Mouse (Mus musculus) neural tube, embryonic 15.5 days (tissue): ENCODE data around the gene Gm10563. TPM values are rescaled to one million over a fixed set of nuclear protein-coding genes. Genes with fewer than 3 reads are reported as not detected.
"Not testable (repeated sequence)": the region's sequence is repeated elsewhere in the genome, so short reads cannot be mapped to it uniquely, and the experiment has no call there.

Experiments used
- ATAC-seq: fragments of 200-750 bp; cut with Nextera tagmentation; 2 replicates; pipeline ENCODE4 v1.8.0; 2017; ENCODE audit warnings: mild to moderate bottlenecking, moderate TSS enrichment, moderate library complexity; ENCODE audit not compliant: low FRiP score
- H3K27ac ChIP-seq: fragments of 300-500 bp; sonication (generic); replicated peaks from 2 replicates; pipeline ENCODE4 v1.5.1; 2015; ENCODE audit warnings: mild to moderate bottlenecking, inconsistent platforms
- H3K27me3 ChIP-seq: fragments of 300-500 bp; sonication (generic); replicated peaks from 2 replicates; pipeline ENCODE4 v1.6.1; 2015; ENCODE audit warnings: inconsistent platforms
- H3K36me3 ChIP-seq: fragments of 300-500 bp; sonication (generic); 2 replicates; pipeline ENCODE4 v1.6.1; 2015; ENCODE audit warnings: inconsistent platforms
- H3K4me1 ChIP-seq: fragments of 300-500 bp; sonication (generic); 2 replicates; pipeline ENCODE4 v1.6.1; 2015; ENCODE audit warnings: inconsistent platforms
- H3K4me2 ChIP-seq: fragments of 300-500 bp; sonication (generic); 2 replicates; pipeline ENCODE4 v1.6.1; 2015; ENCODE audit warnings: inconsistent platforms, mild to moderate bottlenecking, moderate library complexity
- H3K4me3 ChIP-seq: fragments of 300-500 bp; sonication (generic); replicated peaks from 2 replicates; pipeline ENCODE4 v1.5.1; 2015; ENCODE audit warnings: mild to moderate bottlenecking, inconsistent platforms
- H3K9ac ChIP-seq: fragments of 300-500 bp; sonication (generic); replicated peaks from 2 replicates; pipeline ENCODE4 v1.6.1; 2015; ENCODE audit warnings: mild to moderate bottlenecking, inconsistent platforms
- H3K9me3 ChIP-seq: fragments of 300-500 bp; sonication (generic); replicated peaks from 2 replicates; pipeline ENCODE4 v1.6.1; 2016; ENCODE audit warnings: inconsistent platforms
- WGBS: fragments of 180-500 bp; shearing (Covaris S2); methylation state at CpG from one replicate; pipeline ENCODE4 v1.1.7; 2015; ENCODE audit warnings: mixed read lengths; 5-methylcytosine and 5-hydroxymethylcytosine counted together
- polyA plus RNA-seq: library from polyadenylated mRNA; unstranded; fragments of >200 nt; fragmentation: Nextera tagmentation; extraction: Ambion mirVana; gene quantifications from 2 replicates; pipeline ENCODE4 v1.2.1, GENCODE M21; 2015

Gene Gm10563
- polyA plus RNA-seq, 1 experiment from 2014 or later = not detected

DNA sequence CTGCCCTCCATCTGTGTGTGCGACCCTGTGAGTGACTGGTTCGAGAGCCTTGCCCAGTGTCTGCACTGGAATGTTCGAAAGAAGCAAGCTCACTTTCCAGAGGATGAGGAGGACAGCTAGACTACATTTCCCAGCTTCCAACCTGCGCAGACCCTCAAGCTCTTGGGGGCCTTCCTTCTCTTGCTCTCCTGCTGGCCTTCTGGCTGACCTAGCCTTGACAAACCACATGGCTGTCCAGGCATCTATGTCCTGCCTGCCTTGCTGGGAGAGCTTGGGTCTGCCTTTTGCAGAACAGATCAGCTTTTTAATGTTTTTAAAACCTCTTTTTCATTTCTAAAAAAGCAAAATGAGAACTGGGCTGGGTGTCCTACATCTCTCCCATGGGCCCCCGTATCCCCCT, 55.9 kb downstream of the Gm10563 start:
- Histone ChIP-seq H3K27ac (no peak overlapping the region), H3K27me3 (no peaks in the 10 kb centered on the region), H3K36me3 (peaks cover 70% of the 10 kb centered on the region), H3K4me2 (no peak overlapping the region), H3K9ac (no peak overlapping the region), H3K4me1 (no peaks in the 10 kb centered on the region), H3K4me3 (no peak overlapping the region), H3K9me3 (no peaks in the 10 kb centered on the region)
- WGBS = 90% methylated on average over 5 of the region's 5 CpGs
- ATAC-seq = no peak

GRCm38 (mm10) chr4:155582279-155582905, 62.8 kb downstream of the Gm10563 start:
- Histone ChIP-seq H3K4me2 (no peak overlapping the region), H3K27ac (no peak overlapping the region), H3K36me3 (peaks cover 72% of the 10 kb centered on the region), H3K27me3 (no peaks in the 10 kb centered on the region), H3K4me3 (no peak overlapping the region), H3K9ac (no peak overlapping the region), H3K4me1 (no peaks in the 10 kb centered on the region), H3K9me3 (no peaks in the 10 kb centered on the region)
- ATAC-seq = no peak
- WGBS = 93% methylated on average over 6 of the region's 6 CpGs

DNA sequence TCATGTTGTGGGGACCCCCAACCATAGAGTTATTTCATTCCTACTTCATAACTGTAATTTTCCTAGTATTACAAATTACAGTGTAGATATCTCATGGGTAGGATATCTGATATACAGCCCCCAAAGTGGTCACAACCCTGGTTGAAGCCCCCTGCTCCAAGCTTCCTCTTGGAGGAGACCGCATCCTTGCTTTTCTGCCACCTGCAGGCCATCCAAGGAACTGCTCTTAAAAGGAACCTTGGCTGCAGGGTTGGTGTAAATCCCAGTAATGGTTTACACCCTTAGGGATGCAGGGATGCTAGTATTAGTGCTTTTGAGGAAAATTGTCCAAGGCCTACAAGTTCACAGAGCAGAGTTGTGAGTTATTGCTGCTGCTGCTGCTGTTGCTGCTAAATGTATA, 64.8 kb downstream of the Gm10563 start:
- Histone ChIP-seq H3K4me2 (no peak overlapping the region), H3K36me3 (peaks cover 65% of the 10 kb centered on the region), H3K27ac (no peak overlapping the region), H3K9ac (no peak overlapping the region), H3K4me3 (no peak overlapping the region), H3K4me1 (no peaks in the 10 kb centered on the region), H3K9me3 (no peaks in the 10 kb centered on the region), H3K27me3 (no peaks in the 10 kb centered on the region)
- WGBS = 39% methylated on average over 1 of the region's 1 CpGs
- ATAC-seq = no peak

GRCm38 (mm10) chr4:155578336-155579125, 66.7 kb downstream of the Gm10563 start:
- H3K4me1 ChIP-seq = no peaks in the 10 kb centered on the region
- WGBS = 91% methylated on average over 7 of the region's 7 CpGs
- no peak overlapping the region for H3K4me2 ChIP-seq
- H3K27me3 ChIP-seq = no peaks in the 10 kb centered on the region
- H3K9me3 ChIP-seq = no peaks in the 10 kb centered on the region
- no peak overlapping the region for H3K9ac ChIP-seq
- peaks cover 47% of the 10 kb centered on the region for H3K36me3 ChIP-seq
- ATAC-seq = no peak
- no peak overlapping the region for H3K4me3 ChIP-seq
- H3K27ac ChIP-seq = no peak overlapping the region

- ATAC-seq = no peak
- Histone ChIP-seq H3K27ac (no peak overlapping the region), H3K4me3 (no peak overlapping the region), H3K9ac (no peak overlapping the region), H3K4me1 (no peaks in the 10 kb centered on the region), H3K36me3 (peaks cover 41% of the 10 kb centered on the region), H3K9me3 (no peaks in the 10 kb centered on the region), H3K4me2 (no peak overlapping the region), H3K27me3 (no peaks in the 10 kb centered on the region)
- 82% methylated on average over 5 of the region's 5 CpGs for WGBS
Observed at GRCm38 (mm10) chr4:155577741-155578140, 67.5 kb downstream of the Gm10563 start.

- Histone ChIP-seq H3K4me3 (no peak overlapping the region), H3K27me3 (no peaks in the 10 kb centered on the region), H3K4me1 (no peaks in the 10 kb centered on the region), H3K36me3 (peaks cover 35% of the 10 kb centered on the region), H3K9me3 (no peaks in the 10 kb centered on the region), H3K27ac (no peak overlapping the region), H3K4me2 (no peak overlapping the region), H3K9ac (no peak overlapping the region)
- WGBS = 99% methylated on average over 9 of the region's 9 CpGs
- ATAC-seq = no peak
Observed at GRCm38 (mm10) chr4:155577132-155577531, 68.1 kb downstream of the Gm10563 start.

- no peaks in the 10 kb centered on the region for H3K9me3 ChIP-seq
- no peak for ATAC-seq
Observed at GRCm38 (mm10) chr4:155575521-155575920, 69.7 kb downstream of the Gm10563 start.

DNA sequence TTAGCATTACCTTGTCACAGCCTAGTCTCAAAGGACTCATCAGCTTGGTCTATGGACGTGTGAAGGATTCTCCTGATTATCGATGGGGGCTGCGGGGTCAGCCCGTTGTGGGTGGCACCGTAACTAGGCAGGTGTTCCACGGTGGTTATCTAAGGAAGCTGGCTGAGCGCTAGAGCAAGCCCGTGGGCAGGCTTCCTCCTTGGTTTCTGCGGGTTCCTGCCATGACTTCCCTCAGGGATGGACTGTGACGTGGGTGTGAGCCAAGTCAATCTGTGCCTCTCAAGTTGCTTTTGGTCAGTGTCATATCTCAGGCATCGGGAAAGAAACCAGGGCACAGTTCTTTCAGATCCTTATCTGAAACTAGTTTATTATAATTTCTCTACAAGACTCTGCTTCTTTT, 70.3 kb downstream of the Gm10563 start:
- no peak overlapping the region for H3K27ac ChIP-seq
- WGBS = 88% methylated on average over 11 of the region's 11 CpGs
- no peaks in the 10 kb centered on the region for H3K9me3 ChIP-seq
- no peak overlapping the region for H3K9ac ChIP-seq
- no peaks in the 10 kb centered on the region for H3K4me1 ChIP-seq
- no peak overlapping the region for H3K4me2 ChIP-seq
- no peaks in the 10 kb centered on the region for H3K27me3 ChIP-seq
- H3K4me3 ChIP-seq = no peak overlapping the region
- ATAC-seq = no peak
- H3K36me3 ChIP-seq = peaks cover 35% of the 10 kb centered on the region

More at GRCm38 (mm10) chr4:155575521-155575920, 69.7 kb downstream of the Gm10563 start:
- Histone ChIP-seq H3K27ac (no peak overlapping the region), H3K4me3 (no peak overlapping the region), H3K9ac (no peak overlapping the region), H3K36me3 (peaks cover 35% of the 10 kb centered on the region), H3K27me3 (no peaks in the 10 kb centered on the region), H3K4me2 (no peak overlapping the region), H3K4me1 (no peaks in the 10 kb centered on the region)
- 90% methylated on average over 8 of the region's 8 CpGs for WGBS

GRCm38 (mm10) chr4:155573876-155574275, 71.3 kb downstream of the Gm10563 start:
- WGBS = 98% methylated on average over 9 of the region's 9 CpGs
- Histone ChIP-seq H3K9me3 (no peaks in the 10 kb centered on the region), H3K27ac (no peak overlapping the region), H3K4me3 (no peak overlapping the region), H3K36me3 (peaks cover 28% of the 10 kb centered on the region), H3K9ac (no peak overlapping the region), H3K27me3 (no peaks in the 10 kb centered on the region), H3K4me2 (no peak overlapping the region), H3K4me1 (no peaks in the 10 kb centered on the region)
- no peak for ATAC-seq

GRCm38 (mm10) chr4:155573155-155573554, 72.1 kb downstream of the Gm10563 start:
- 93% methylated on average over 2 of the region's 2 CpGs for WGBS
- H3K27ac ChIP-seq = no peak overlapping the region
- H3K9ac ChIP-seq = no peak overlapping the region
- peaks cover 21% of the 10 kb centered on the region for H3K36me3 ChIP-seq
- H3K4me1 ChIP-seq = peaks cover under 1% of the 10 kb centered on the region; the same call in 1 of the 2 replicates
- no peak overlapping the region for H3K4me3 ChIP-seq
- no peaks in the 10 kb centered on the region for H3K9me3 ChIP-seq
- no peak for ATAC-seq
- H3K27me3 ChIP-seq = no peaks in the 10 kb centered on the region
- no peak overlapping the region for H3K4me2 ChIP-seq

DNA sequence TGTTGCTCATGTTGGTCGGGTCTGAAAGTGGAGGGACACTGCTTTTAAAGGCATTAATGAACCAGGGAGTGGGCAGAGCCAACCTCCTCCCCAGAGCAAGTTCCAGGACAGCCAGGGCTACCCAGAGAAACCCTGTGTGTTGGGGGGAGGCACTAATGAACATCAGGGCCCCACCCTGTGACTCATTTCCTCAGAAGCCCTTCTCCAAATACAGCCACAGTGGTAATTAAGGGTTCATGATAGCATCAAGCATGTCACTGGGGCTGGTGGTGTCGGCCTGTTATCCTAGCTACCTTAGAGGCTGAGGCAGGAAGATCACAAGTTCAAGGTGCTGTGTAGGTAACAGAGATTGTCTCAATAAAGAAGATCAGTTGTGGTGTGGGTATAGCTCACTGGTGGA, 73.8 kb downstream of the Gm10563 start:
- Histone ChIP-seq H3K36me3 (peaks cover 9% of the 10 kb centered on the region; the same call in 1 of the 2 replicates), H3K4me2 (no peak overlapping the region), H3K27ac (no peak overlapping the region), H3K4me3 (no peak overlapping the region), H3K9me3 (no peaks in the 10 kb centered on the region), H3K9ac (no peak overlapping the region), H3K27me3 (no peaks in the 10 kb centered on the region), H3K4me1 (peaks cover 4% of the 10 kb centered on the region)
- 76% methylated on average over 2 of the region's 2 CpGs for WGBS
- no peak for ATAC-seq

DNA sequence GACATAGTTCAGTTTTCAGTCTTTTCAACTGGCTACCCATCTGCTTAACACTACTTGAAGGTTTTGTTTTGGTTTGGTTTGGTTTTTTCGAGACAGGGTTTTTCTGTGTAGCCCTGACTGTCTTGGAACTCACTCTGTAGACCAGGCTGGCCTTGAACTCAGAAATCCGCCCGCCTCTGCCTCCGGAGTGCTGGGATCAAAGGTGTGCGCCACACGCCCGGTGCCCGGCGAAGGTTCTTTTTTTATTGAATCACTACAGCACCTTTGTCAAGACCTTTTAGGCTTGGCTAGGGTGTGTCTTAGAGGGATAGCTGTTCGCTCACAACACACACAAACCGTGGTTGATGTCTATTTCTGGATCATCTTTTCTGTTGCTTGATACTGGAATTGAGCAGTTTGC, 74.9 kb downstream of the Gm10563 start:
- ATAC-seq, H3K4me2 ChIP-seq, H3K4me3 ChIP-seq, H3K36me3 ChIP-seq, H3K27ac ChIP-seq, H3K27me3 ChIP-seq, H3K9me3 ChIP-seq, H3K9ac ChIP-seq: not testable (repeated sequence)
- peaks cover 14% of the 10 kb centered on the region for H3K4me1 ChIP-seq
- 98% methylated on average over 11 of the region's 11 CpGs for WGBS
